25 mouse cellular contexts compared by ENCODE assay signal in the genomic region with DNA sequence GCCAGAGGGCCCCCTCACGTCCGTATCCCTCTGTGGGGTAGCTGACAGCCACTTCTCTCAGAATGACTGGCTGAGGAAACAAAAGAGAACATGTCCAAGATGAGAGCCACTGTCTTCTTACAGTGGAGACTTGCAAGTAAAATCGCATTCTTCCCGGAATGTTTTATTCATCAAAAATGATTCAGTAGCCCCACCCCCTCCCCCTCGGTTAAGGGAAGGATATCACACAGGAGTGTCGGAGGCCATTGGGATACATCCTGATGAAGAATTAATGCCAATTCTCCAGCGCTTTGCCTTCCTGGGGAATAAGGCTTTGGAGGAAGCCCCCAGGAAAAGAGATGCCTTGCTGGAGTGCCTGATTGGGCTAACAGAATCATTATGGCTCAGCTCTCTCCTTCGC. TPM values are rescaled to one million over a fixed set of nuclear protein-coding genes. Genes with fewer than 3 reads are reported as not detected.
A peak's percentile ranks its signal among the peaks of the same experiment; 100 is the strongest.
DNase-seq lines count a peak whose midpoint lies in the region; ATAC-seq and TF ChIP-seq lines count a peak whose summit lies in the region.
"Had no signal": no experiment of that assay in that cellular context is flagged by ENCODE, and none has a peak within 500 bp of the region (broad histone marks: within the 10 kb centered on the region; RNA-seq: fewer than 3 reads in every experiment).

No protein-coding gene starts in this region.

- TF ChIP-seq EP300 in heart, postnatal 0 days (IDR thresholded peaks at IDR 0.05; ENCODE audit: low read depth), result no peak

- H3K9ac ChIP-seq in heart, embryonic 13.5 days, result no peak overlapping the region
- no peak overlapping the region for H3K9ac ChIP-seq in heart, postnatal 0 days (replicated peaks; ENCODE audit: low read depth, low read length)
- no peak overlapping the region for H3K9ac ChIP-seq in lung, embryonic 15.5 days
- H3K9ac ChIP-seq: embryonic facial prominence, embryonic 15.5 days had no signal

- no peaks in the 10 kb centered on the region for H3K9me3 ChIP-seq in heart, embryonic 13.5 days
- H3K9me3 ChIP-seq in heart, postnatal 0 days (replicated peaks; ENCODE audit: control insufficient read depth, low read length), result no peaks in the 10 kb centered on the region
- H3K9me3 ChIP-seq in lung, embryonic 15.5 days, result no peaks in the 10 kb centered on the region
- H3K9me3 ChIP-seq: embryonic facial prominence, embryonic 15.5 days; forebrain, embryonic 10.5 days; hindbrain, embryonic 10.5 days had no signal

- peak overlapping the region; percentile 24; the same call in 1 of the 2 replicates for H3K4me2 ChIP-seq in heart, embryonic 13.5 days
- H3K4me2 ChIP-seq in heart, postnatal 0 days (ENCODE audit: low read depth, low read length), result 0 out of 2 replicates have a peak overlapping the region, but pooled peaks have one; percentile 23
- 0 out of 2 replicates have a peak overlapping the region, but pooled peaks have one; percentile 11 for H3K4me2 ChIP-seq in lung, embryonic 15.5 days
- H3K4me2 ChIP-seq: embryonic facial prominence, embryonic 15.5 days had no signal

- DNase-seq in heart, adult 18-20 months, result no peak
- DNase-seq in heart, postnatal 0 days (ENCODE audit: low spot score), result no peak
- DNase-seq in heart, adult 9 months (ENCODE audit: low spot score in 2 of 2), result no peak
- no peak for DNase-seq in lung, adult 2 months
- peak; percentile 31 for DNase-seq in brain, embryonic 14.5 days (ENCODE audit: low read depth)
- DNase-seq in adrenal gland, postnatal 36 days, result no peak
- DNase-seq: adrenal gland, adult 2 months; adrenal gland, postnatal 25 days; cerebellum, adult 11 months; cerebellum, adult 8-10 months; embryo, embryonic 11 days; gastrocnemius, adult 2 months; gastrocnemius, postnatal 25 days; kidney, adult 8-10 months had no signal

- TF ChIP-seq CTCF in heart, postnatal 0 days (IDR thresholded peaks at IDR 0.05; ENCODE audit: low read depth), result no peak
- TF ChIP-seq CTCF in lung, adult 2 months (IDR thresholded peaks at IDR 0.05; ENCODE audit: insufficient read depth, low read length), result no peak
- no peak for TF ChIP-seq CTCF in brain, embryonic 14.5 days (IDR thresholded peaks at IDR 0.05; ENCODE audit: borderline replicate concordance, extremely low read depth, insufficient read depth, insufficient read length)

- 51% methylated on average over 8 of the region's 8 CpGs for WGBS in heart, embryonic 13.5 days
- WGBS in heart, postnatal 0 days, result 45% methylated on average over 8 of the region's 8 CpGs
- WGBS in lung, embryonic 15.5 days, result 44% methylated on average over 8 of the region's 8 CpGs
- WGBS in lung, adult 2 months, result 54% methylated on average over 8 of the region's 8 CpGs

- no peak overlapping the region for H3K27ac ChIP-seq in heart, embryonic 13.5 days (replicated peaks)
- H3K27ac ChIP-seq in heart, postnatal 0 days (ENCODE audit: low read depth), result no peak overlapping the region
- no peak overlapping the region for H3K27ac ChIP-seq in lung, embryonic 15.5 days
- H3K27ac ChIP-seq: embryonic facial prominence, embryonic 15.5 days; forebrain, embryonic 10.5 days; gastrocnemius, adult 2 months; hindbrain, embryonic 10.5 days had no signal

- no peaks in the 10 kb centered on the region for H3K27me3 ChIP-seq in heart, embryonic 13.5 days (replicated peaks)
- no peaks in the 10 kb centered on the region; the same call in 1 of the 2 replicates for H3K27me3 ChIP-seq in heart, postnatal 0 days (ENCODE audit: control insufficient read depth, insufficient read depth, low read length)
- H3K27me3 ChIP-seq in lung, embryonic 15.5 days, result no peaks in the 10 kb centered on the region
- H3K27me3 ChIP-seq: embryonic facial prominence, embryonic 15.5 days had no signal

- no peaks in the 10 kb centered on the region for H3K36me3 ChIP-seq in heart, embryonic 13.5 days
- no peaks in the 10 kb centered on the region for H3K36me3 ChIP-seq in heart, postnatal 0 days (replicated peaks; ENCODE audit: control insufficient read depth, insufficient read depth, low read length)
- no peaks in the 10 kb centered on the region for H3K36me3 ChIP-seq in lung, embryonic 15.5 days
- H3K36me3 ChIP-seq: embryonic facial prominence, embryonic 15.5 days; forebrain, embryonic 10.5 days; hindbrain, embryonic 10.5 days had no signal

- TF ChIP-seq POLR2A in lung, adult 2 months (IDR thresholded peaks at IDR 0.05; ENCODE audit: borderline replicate concordance, extremely low read depth, low read depth, low read length), result no peak
- TF ChIP-seq POLR2A in brain, embryonic 14.5 days (IDR thresholded peaks at IDR 0.05; ENCODE audit: borderline replicate concordance, extremely low read depth, insufficient read depth, insufficient read length, poor library complexity, severe bottlenecking), result no peak

- ATAC-seq in heart, embryonic 13.5 days (ENCODE audit: extremely low read depth, insufficient number of reproducible peaks, low FRiP score, low TSS enrichment), result no peak
- ATAC-seq in heart, postnatal 0 days (ENCODE audit: insufficient read depth, low read depth), result no peak
- ATAC-seq in lung, embryonic 15.5 days (ENCODE audit: borderline replicate concordance, extremely low read depth, low FRiP score, low TSS enrichment), result no peak
- ATAC-seq: forebrain, embryonic 14.5 days; inflammation-experienced regulatory T-cells, adult 6 months; intestine, postnatal 0 days had no signal

- H3K4me1 ChIP-seq in heart, embryonic 13.5 days, result peaks cover 11% of the 10 kb centered on the region
- 0 out of 2 replicates have a peak, but pooled peaks cover 5% of the 10 kb centered on the region for H3K4me1 ChIP-seq in heart, postnatal 0 days (ENCODE audit: control insufficient read depth, insufficient read depth)
- H3K4me1 ChIP-seq in lung, embryonic 15.5 days, result peaks cover 9% of the 10 kb centered on the region; the same call in 1 of the 2 replicates
- H3K4me1 ChIP-seq in lung, adult 2 months (ENCODE audit: control insufficient read depth, insufficient read depth, low read length), result no peaks in the 10 kb centered on the region
- H3K4me1 ChIP-seq: embryonic facial prominence, embryonic 15.5 days had no signal

- no peak overlapping the region for H3K4me3 ChIP-seq in heart, embryonic 13.5 days
- no peak overlapping the region for H3K4me3 ChIP-seq in heart, postnatal 0 days (ENCODE audit: low read depth, low read length)
- no peak overlapping the region for H3K4me3 ChIP-seq in lung, embryonic 15.5 days
- no peak overlapping the region for H3K4me3 ChIP-seq in lung, adult 2 months (replicated peaks; ENCODE audit: extremely low read depth, low read depth, low read length)
- H3K4me3 ChIP-seq: embryonic facial prominence, embryonic 15.5 days; erythroblast, embryonic 14.5 days; forebrain, embryonic 10.5 days; gastrocnemius, adult 2 months; hindbrain, embryonic 10.5 days had no signal

RNA-seq across cellular contexts. Expression of a gene that starts 37.1 kb away (rescaled TPM):
- 0.20 and 0.33 TPM in 2 replicates for polyA plus RNA-seq in heart, embryonic 13.5 days (2015; fragmentation: Nextera tagmentation; extraction: Ambion mirVana)
- under 1 TPM; 0.08 to 0.25 TPM for total RNA-seq in heart, adult 18-20 months (2021)
- 0.08 and 0.12 TPM in 2 replicates for total RNA-seq in heart, postnatal 0 days (2014; rRNA removed; ENCODE audit: low replicate concordance)
- polyA plus RNA-seq in heart, postnatal 0 days (2015; fragmentation: Nextera tagmentation; extraction: Ambion mirVana), result 0.47 and 0.55 TPM in 2 replicates
- polyA plus RNA-seq in lung, embryonic 15.5 days (2015; fragmentation: Nextera tagmentation; extraction: Ambion mirVana), result 1.5 and 1.6 TPM in 2 replicates
- polyA plus RNA-seq in lung, adult 2 months (2012; rRNA removed), result 0.57 and 2.7 TPM in 2 replicates
- polyA plus RNA-seq in brain, embryonic 14.5 days (2012; rRNA removed), result 5.7 and 14.8 TPM in 2 replicates
- total RNA-seq in adrenal gland, postnatal 36 days (2021), result under 1 TPM; 0.07 to 0.16 TPM
- total RNA-seq: common myeloid progenitor, adult 5-6 weeks; granulocyte monocyte progenitor cell, adult 5-6 weeks had no signal
- polyA plus RNA-seq: erythroblast, embryonic 14.5 days; inflammation-experienced regulatory T-cells, adult 6 months had no signal
